Mouse (Mus musculus) A20 (cell line): ENCODE measurements at regions not wholly inside any gene's neighbourhood (a gene's known extent, or its start where the extent isn't known, plus 50 kb on each side); places are given as distances from the start of the nearest gene placed in this dataset.

Source experiments
- DNase-seq: peaks from one replicate; pipeline ENCODE4 v3.0.0-alpha.2; 2011; ENCODE audit warnings: low read depth, low spot score

GRCm38 (mm10) chr17:60018752-60019323, 1005.7 kb upstream of the Nudt12 start:
- DNase-seq = no peak

- no peak for DNase-seq
These were observed 984.8 kb upstream of the Nudt12 start for GRCm38 (mm10) chr17:59997952-59998351.

DNA sequence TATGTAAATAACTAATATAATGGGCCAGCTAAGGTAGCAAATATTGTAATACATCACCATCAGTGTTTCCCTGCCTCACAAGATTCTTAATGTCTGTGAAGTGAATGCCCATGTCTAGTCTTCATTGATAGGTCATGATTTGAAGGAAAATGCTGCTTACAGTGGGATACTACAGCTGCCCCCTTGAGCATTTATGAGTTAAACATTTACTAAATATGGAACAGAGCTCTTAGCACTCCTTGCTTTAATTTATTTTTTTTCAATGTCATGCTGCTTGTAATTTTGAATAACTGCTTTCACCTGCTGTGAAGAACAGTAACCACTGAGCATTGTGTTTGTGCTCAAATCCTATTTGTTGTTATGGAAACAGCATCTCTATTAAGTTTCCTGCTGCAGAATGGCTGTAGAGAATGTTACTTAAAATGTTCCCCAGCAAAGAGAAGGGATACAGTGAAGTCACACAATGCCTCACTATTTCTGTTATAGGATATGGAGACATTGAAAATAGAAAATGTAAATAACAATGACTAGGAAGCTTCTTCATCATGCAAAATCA, 966.2 kb upstream of the Nudt12 start:
- no peak for DNase-seq

DNA sequence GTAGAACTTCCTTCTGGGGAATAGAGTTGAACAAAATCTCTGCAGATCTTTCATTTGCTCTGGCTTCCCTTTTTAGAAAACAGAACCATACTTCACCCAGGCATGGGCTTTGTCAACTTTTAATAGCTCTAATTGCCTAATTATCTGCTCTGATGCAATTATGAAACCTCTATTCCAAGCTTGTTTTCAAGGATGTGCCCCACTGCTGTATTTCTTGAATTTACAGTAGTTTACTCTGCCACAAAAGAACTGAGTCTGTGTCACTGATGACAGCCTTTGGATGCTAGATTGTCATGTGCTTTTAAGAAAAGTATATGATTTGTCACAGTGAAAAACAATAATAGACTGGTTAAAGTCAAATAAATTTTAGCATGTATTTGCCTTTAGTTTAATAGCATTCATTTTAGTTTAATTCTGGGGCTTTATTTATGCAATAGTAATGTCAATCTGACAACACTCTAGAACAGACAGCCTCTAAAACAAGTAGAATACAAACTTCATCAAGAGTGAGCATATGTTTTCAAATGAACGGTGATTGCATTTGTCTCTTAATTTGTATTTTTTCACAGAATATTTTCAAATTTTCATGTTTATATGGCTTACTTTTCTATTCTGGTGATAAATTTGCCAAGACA, 964.1 kb upstream of the Nudt12 start:
- no peak for DNase-seq

DNA sequence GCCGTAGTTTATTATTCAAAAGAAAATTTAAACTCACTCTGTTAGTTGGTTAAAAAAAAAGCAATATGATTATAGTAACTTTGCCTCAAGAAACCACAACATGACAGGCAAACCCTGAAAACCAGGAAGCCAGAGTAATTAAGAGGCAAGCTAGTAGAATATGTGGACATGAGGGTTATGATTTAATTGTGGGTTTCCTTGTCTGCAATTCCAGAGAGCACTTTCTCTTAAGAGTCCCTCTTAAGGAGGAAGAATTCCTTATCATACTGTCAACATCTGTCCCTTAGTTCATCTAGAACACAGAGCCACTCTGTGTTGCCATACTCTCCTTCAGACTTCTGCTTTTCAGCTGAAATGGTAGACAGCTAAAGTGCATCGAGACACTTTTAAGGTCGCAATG, 954.2 kb upstream of the Nudt12 start:
- DNase-seq = no peak

DNA sequence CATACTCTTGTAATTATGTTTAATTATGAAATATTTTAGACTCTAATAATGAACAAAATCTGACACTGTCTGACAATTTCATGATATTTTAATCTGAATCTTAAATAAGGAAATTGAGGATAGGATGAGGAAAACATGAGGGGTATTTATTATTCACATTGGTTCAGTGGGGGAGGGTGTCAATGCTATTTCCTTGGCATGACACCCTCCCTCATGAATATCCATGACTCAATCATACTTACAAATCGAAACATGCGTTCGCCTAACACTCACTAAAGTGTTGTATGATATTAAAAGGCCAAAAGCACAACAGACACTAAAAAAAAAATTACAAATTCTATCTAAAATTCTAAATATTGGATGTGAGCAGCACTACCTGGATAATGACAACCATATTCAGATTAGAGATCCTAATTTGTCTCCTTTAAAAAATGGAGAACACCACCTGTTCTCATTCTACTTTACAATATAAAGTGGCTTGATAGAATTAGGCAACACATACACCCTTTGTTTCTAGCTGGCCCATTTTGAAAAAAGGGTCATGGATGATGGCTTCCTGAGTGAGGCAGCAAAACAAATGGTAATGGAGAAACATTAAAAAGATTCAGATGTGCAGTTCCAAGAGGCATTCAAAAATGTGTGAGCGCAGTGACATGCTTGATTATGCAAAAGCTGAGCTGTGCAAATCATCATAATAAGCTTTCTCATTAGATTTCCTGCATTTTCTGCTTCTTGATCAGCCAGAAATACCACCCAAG, 942.3 kb upstream of the Nudt12 start:
- no peak for DNase-seq

DNA sequence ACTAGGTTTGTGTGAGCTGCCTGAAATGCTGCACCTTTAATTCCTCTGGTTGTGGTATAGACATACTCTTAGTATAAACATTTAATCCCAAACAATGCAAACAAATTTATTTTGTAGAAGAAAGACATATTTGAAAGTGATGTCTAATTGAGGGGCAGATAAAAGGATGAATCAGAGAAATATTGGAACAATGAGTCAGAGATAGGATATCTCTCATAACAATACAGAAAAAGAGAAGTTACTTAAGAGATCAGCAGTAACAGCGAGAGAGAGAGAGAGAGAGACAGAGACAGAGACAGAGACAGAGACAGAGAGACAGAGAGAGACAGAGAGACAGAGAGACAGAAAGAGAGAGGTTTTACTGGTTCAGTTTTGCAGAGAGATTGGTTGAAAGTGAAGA, 933.3 kb upstream of the Nudt12 start:
- peak; percentile 11 for DNase-seq

DNA sequence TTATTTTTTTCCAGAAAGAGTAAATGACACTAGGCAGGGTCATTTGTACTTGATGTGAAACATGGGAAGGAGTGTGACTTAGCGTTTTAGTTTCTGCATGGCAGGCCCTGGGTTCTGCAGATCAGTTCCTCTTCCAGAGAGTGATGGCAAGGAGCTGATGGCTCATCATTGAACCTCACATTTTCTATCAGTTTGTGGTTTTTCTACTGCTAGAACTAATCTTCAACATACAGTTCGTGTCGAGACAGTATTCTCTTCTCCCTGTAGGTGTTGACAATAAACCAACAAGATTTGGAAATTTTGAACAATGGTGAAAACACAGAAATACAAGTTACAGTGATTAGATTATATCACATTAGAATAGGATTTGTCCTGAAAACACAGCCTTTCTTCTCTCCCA, 891.2 kb upstream of the Nudt12 start:
- DNase-seq = no peak

- DNase-seq = no peak
These were observed 864.6 kb upstream of the Nudt12 start for GRCm38 (mm10) chr17:59877791-59878190.

GRCm38 (mm10) chr17:59848853-59849252, 835.7 kb upstream of the Nudt12 start:
- DNase-seq = no peak

DNA sequence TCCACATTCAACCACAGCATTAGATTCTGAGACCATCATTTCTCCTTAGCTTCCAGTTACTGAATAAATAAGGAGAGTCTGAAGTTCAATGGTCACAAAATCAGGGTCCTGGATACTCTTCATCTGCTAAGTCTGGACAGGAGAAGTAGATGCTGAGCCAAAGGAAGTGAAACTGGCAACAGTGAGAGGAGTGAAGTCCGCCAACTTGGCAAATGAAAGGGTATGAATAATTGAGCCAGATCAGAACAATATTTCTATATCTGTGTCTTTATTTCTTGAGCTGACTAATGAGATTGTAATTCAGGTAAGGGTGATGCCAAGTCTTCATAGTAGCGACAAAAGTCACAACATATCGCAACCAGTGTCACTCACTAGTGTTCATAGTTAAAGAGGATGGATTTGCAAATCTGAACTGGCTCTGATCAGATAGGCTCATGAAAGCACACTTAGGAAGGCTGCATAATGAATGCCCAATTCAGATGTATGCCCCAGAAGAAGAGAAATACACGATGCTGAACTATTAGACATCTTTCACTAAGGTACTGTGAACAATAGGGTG, 832.2 kb upstream of the Nudt12 start:
- peak; percentile 31 for DNase-seq

DNA sequence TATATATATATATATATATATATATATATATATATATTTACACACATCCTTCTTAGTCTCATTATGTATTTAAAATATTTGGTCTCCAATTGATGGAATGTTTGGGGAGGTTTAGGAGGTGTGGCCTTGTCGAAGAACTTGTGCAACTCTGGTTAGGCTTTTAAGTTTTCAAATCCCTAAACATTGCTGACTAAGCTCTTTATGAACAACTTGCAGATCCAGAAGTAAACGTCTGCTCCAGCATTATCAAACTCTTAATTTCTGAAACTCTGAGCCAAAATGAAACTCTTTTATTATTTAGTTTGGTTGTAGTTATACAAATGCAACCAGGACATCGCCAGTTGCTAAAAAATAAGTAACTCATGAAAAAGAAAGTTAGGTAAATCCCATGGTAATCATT, 792.7 kb upstream of the Nudt12 start:
- DNase-seq = no peak

GRCm38 (mm10) chr17:59793434-59793833, 780.3 kb upstream of the Nudt12 start:
- DNase-seq = no peak

GRCm38 (mm10) chr17:59792780-59793179, 779.6 kb upstream of the Nudt12 start:
- no peak for DNase-seq

DNA sequence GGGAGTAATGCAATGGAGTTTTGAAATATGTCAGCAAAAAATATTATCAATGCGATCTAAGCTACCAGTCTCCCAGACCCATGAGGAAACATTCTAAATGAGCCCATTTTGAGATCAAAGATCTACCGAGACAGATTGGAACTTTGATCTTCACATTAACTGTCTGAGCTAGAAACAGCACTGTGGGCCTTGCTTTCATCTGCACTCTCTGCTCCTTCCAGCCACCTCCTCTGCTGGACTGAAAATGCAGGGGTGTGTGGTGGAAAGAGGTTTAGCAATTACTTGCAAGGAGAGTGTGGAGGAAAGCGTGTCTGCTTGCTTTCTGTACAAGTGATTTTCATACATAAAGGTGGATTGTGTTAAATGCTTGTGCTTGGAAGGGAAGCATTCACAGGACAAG, 760.9 kb upstream of the Nudt12 start:
- DNase-seq = no peak

DNA sequence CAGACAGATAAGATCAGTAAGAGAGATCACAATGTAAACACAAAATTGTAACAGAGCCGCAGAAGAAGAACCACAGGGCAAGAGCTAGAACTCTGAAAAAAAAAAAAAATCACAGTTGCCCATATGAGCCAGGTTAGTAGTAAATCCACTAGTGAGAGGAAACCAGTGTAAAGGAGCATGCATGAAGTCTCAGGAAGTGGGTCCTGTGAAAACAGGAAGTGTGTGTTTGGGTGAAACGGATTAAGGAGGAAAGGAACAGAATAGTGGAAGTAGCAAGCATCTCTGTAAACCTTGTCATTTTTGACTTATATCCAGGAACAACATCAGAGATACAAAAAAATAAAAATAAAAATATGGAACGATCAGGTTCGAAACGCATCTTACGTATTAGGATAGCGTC, 753.4 kb upstream of the Nudt12 start:
- no peak for DNase-seq

GRCm38 (mm10) chr17:59764486-59764885, 751.3 kb upstream of the Nudt12 start:
- DNase-seq = peak; percentile 50

- no peak for DNase-seq
These were observed 748.9 kb upstream of the Nudt12 start for GRCm38 (mm10) chr17:59762068-59762467.

DNA sequence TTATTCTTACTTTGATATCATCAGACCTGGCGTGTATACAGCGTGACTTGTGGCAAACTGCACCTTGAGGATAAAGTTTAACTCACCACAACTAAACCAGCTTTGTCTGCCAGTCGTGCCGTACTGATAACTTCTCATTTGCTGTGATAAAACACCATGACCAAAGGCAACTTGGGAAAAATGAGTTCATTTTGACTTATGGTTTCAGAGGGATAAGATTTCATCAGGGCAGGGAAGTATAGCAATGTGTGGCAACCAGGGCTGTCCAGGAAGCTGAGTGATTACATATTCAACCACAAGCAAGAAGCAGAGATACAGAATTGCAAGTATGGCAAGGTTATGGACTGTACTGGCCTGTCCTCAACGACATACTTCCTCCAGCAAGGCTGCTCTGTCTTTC, 747.7 kb upstream of the Nudt12 start:
- no peak for DNase-seq

DNA sequence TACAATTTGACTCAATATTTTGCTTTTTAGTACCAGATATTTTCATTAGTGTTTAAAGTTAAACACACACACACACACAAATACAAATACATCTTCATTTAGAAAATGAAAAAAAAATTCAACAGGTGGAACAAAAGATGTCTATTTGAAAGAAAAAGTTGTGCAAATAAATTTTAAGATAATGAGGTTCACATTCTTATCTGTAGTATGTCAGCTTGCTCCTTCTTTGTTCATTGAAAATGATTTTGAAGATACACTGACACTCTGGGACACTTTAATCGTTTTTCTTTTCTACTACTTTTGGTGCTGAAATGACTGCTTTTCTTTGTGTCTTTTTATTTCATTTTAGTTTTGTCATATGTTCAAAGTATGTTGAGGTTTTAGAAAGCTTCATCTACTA, 732.9 kb upstream of the Nudt12 start:
- no peak for DNase-seq
